Mouse (Mus musculus) liver, postnatal 0 days (tissue): ENCODE measurements at regions not wholly inside any gene's neighbourhood (a gene's known extent, or its start where the extent isn't known, plus 50 kb on each side); places are given as distances from the start of the nearest gene placed in this dataset.

Source experiments
- CTCF ChIP-seq: sonication (generic); IDR thresholded peaks from 2 replicates; pipeline ENCODE4 v1.5.1; 2016; ENCODE audit warnings: antibody characterized with exemption, low read depth
- EP300 ChIP-seq: IDR thresholded peaks from 2 replicates; pipeline ENCODE4 v1.6.1; 2016; ENCODE audit warnings: antibody characterized with exemption, low read depth, mild to moderate bottlenecking

DNA sequence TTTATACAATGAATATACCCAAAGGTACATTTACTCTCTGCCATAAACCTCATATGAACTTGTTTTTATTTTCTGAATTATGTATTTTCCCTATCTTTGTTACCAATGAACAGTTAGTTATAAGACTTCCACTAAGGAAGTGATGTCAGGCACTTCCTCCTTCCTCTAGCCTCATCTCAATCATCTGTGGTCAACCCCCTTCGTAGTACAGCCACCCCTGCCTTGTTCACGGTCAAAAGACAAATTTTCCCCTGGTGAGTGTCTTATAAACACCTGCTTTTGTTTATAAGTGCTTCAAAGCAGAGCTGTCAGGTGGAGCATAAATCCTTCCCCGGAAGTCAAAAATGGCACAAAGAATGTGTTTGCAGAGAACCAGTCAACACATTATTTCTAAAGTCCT is 312.0 kb downstream of the Spry2 start:
- no peak for TF ChIP-seq CTCF
- no peak for TF ChIP-seq EP300
